Mouse (Mus musculus): Measurements from ENCODE around the gene Il2.

Il2 gene

GRCm38 (mm10) chr3:37073211-37073610, 52.5 kb downstream of the Il2 start:
- intact Hi-C loops (cut with DNase I), result loop anchor here (2.0 kb wide), 1 partner anchor 132 kb away; no protein-coding TSS in a partner anchor
